Mouse (Mus musculus): ENCODE data around the gene 1500011B03Rik. TPM values are rescaled to one million over a fixed set of nuclear protein-coding genes. Genes with fewer than 3 reads are reported as not detected.

Gene 1500011B03Rik
- total and polyA plus RNA-seq, 2 experiments from 2014 or later: 31.3 to 37.2 TPM

- DNase-seq (ENCODE audit: low spot score) (no peak), ATAC-seq (ENCODE audit: insufficient read depth, low read depth) (no peak)
- H3K36me3 ChIP-seq (replicated peaks; ENCODE audit: control insufficient read depth, insufficient read depth, low read length): peaks cover 19% of the 10 kb centered on the region
- H3K27ac ChIP-seq (ENCODE audit: low read depth): no peak overlapping the region
- no peaks in the 10 kb centered on the region for H3K9me3 ChIP-seq (replicated peaks; ENCODE audit: control insufficient read depth, low read length)
- 64% methylated on average over 9 of the region's 9 CpGs for WGBS
- TF ChIP-seq CTCF (IDR thresholded peaks at IDR 0.05; ENCODE audit: low read depth): no peak
- no peak for TF ChIP-seq EP300 (IDR thresholded peaks at IDR 0.05; ENCODE audit: low read depth)
- no peak overlapping the region for H3K4me3 ChIP-seq (ENCODE audit: low read depth, low read length)
- no peak overlapping the region for H3K4me2 ChIP-seq (ENCODE audit: low read depth, low read length)
- no peaks in the 10 kb centered on the region for H3K27me3 ChIP-seq (ENCODE audit: control insufficient read depth, insufficient read depth, low read length)
- H3K4me1 ChIP-seq (ENCODE audit: control insufficient read depth, insufficient read depth): peaks cover 23% of the 10 kb centered on the region
- no peak overlapping the region for H3K9ac ChIP-seq (replicated peaks; ENCODE audit: low read depth, low read length)
Measured at GRCm38 (mm10) chr5:114782991-114783390, 40.3 kb downstream of the 1500011B03Rik start.

DNA sequence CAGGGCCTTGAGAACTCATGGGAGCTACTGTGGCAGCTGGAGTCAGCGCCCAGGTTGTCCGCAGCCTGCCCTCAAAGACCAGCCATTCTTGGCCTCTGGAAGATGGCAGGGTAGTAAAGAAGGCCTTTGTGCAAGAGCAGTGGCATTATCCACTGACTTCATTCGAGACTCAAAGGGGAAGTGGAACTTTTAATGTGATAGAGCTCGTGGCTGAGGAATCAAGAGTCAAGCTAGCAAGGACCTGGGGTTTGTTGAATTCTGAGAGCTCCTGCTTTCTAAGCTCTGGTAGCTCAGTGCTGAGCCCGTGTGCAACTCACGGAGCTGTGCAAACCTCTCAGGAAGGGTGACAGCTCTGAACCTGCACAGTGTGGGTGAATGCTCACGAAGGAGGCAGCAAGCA, 42.4 kb downstream of the 1500011B03Rik start:
- Histone ChIP-seq H3K4me1 (ENCODE audit: control insufficient read depth, insufficient read depth) (peaks cover 30% of the 10 kb centered on the region), H3K9ac (replicated peaks; ENCODE audit: low read depth, low read length) (no peak overlapping the region), H3K27me3 (ENCODE audit: control insufficient read depth, insufficient read depth, low read length) (no peaks in the 10 kb centered on the region), H3K9me3 (replicated peaks; ENCODE audit: control insufficient read depth, low read length) (no peaks in the 10 kb centered on the region), H3K36me3 (replicated peaks; ENCODE audit: control insufficient read depth, insufficient read depth, low read length) (0 out of 2 replicates have a peak, but pooled peaks cover under 1% of the 10 kb centered on the region), H3K4me2 (ENCODE audit: low read depth, low read length) (no peak overlapping the region), H3K4me3 (ENCODE audit: low read depth, low read length) (no peak overlapping the region), H3K27ac (ENCODE audit: low read depth) (no peak overlapping the region)
- TF ChIP-seq CTCF (IDR thresholded peaks at IDR 0.05; ENCODE audit: low read depth): no peak
- TF ChIP-seq EP300 (IDR thresholded peaks at IDR 0.05; ENCODE audit: low read depth): no peak
- ATAC-seq (ENCODE audit: insufficient read depth, low read depth) (no peak), DNase-seq (ENCODE audit: low spot score) (no peak)
- WGBS: 82% methylated on average over 7 of the region's 7 CpGs

DNA sequence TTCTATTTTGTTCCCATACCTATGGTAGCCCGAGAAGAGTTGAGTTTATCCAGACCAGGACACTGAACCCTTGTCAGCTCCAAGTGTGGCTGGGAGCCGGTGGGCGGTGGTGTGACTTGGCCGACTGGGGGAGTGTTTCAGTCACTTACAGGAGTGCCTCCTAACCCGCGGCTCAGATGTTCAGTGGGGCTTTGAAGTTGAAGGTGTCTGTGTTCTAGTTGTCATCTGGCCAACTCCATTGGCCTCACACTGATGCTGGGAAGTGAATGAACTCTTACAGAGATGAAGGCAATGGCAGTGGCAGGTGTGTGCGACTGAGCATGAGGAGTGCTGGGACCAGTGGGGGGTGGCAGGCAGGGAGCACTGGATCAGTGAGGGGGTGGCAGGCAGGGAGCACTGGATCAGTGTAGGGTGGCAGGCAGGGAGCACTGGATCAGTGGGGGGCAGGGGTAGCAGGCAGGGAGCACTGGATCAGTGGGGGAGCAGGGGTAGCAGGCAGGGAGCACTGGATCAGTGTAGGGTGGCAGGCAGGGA, 43.2 kb downstream of the 1500011B03Rik start:
- H3K9me3 ChIP-seq (replicated peaks; ENCODE audit: control insufficient read depth, low read length): no peaks in the 10 kb centered on the region
- H3K27ac ChIP-seq (ENCODE audit: low read depth): no peak overlapping the region
- no peak overlapping the region for H3K9ac ChIP-seq (replicated peaks; ENCODE audit: low read depth, low read length)
- H3K4me3 ChIP-seq (ENCODE audit: low read depth, low read length): no peak overlapping the region
- TF ChIP-seq CTCF (IDR thresholded peaks at IDR 0.05; ENCODE audit: low read depth) (no peak), EP300 (IDR thresholded peaks at IDR 0.05; ENCODE audit: low read depth) (no peak)
- ATAC-seq (ENCODE audit: insufficient read depth, low read depth) (no peak), DNase-seq (ENCODE audit: low spot score) (no peak)
- no peaks in the 10 kb centered on the region for H3K36me3 ChIP-seq (replicated peaks; ENCODE audit: control insufficient read depth, insufficient read depth, low read length)
- no peaks in the 10 kb centered on the region for H3K27me3 ChIP-seq (ENCODE audit: control insufficient read depth, insufficient read depth, low read length)
- no peak overlapping the region for H3K4me2 ChIP-seq (ENCODE audit: low read depth, low read length)
- WGBS: 43% methylated on average over 7 of the region's 7 CpGs
- H3K4me1 ChIP-seq (ENCODE audit: control insufficient read depth, insufficient read depth): peaks cover 31% of the 10 kb centered on the region

- H3K4me3 ChIP-seq (ENCODE audit: low read depth, low read length): no peak overlapping the region; the same call in 1 of the 2 replicates
- ATAC-seq (ENCODE audit: insufficient read depth, low read depth) (no peak), DNase-seq (ENCODE audit: low spot score) (no peak)
- H3K4me2 ChIP-seq (ENCODE audit: low read depth, low read length): peak overlapping the region; percentile 89
- WGBS: 78% methylated on average over 7 of the region's 7 CpGs
- H3K9ac ChIP-seq (replicated peaks; ENCODE audit: low read depth, low read length): no peak overlapping the region
- H3K9me3 ChIP-seq (replicated peaks; ENCODE audit: control insufficient read depth, low read length): no peaks in the 10 kb centered on the region
- no peaks in the 10 kb centered on the region for H3K36me3 ChIP-seq (replicated peaks; ENCODE audit: control insufficient read depth, insufficient read depth, low read length)
- TF ChIP-seq EP300 (IDR thresholded peaks at IDR 0.05; ENCODE audit: low read depth): no peak
- no peak for TF ChIP-seq CTCF (IDR thresholded peaks at IDR 0.05; ENCODE audit: low read depth)
- peaks cover 24% of the 10 kb centered on the region for H3K4me1 ChIP-seq (ENCODE audit: control insufficient read depth, insufficient read depth)
- no peak overlapping the region for H3K27ac ChIP-seq (ENCODE audit: low read depth)
- H3K27me3 ChIP-seq (ENCODE audit: control insufficient read depth, insufficient read depth, low read length): no peaks in the 10 kb centered on the region
Measured at GRCm38 (mm10) chr5:114776174-114776573, 47.1 kb downstream of the 1500011B03Rik start.

- no peak for TF ChIP-seq CTCF (IDR thresholded peaks at IDR 0.05; ENCODE audit: low read depth)
- no peak for TF ChIP-seq EP300 (IDR thresholded peaks at IDR 0.05; ENCODE audit: low read depth)
- Histone ChIP-seq H3K36me3 (replicated peaks; ENCODE audit: control insufficient read depth, insufficient read depth, low read length) (no peaks in the 10 kb centered on the region), H3K9me3 (replicated peaks; ENCODE audit: control insufficient read depth, low read length) (no peaks in the 10 kb centered on the region), H3K27ac (ENCODE audit: low read depth) (peak within 1 kb of the TSS; percentile 92), H3K4me2 (ENCODE audit: low read depth, low read length) (peak within 1 kb of the TSS; percentile 89), H3K4me3 (ENCODE audit: low read depth, low read length) (peak within 1 kb of the TSS; percentile 98), H3K27me3 (ENCODE audit: control insufficient read depth, insufficient read depth, low read length) (no peaks in the 10 kb centered on the region), H3K9ac (replicated peaks; ENCODE audit: low read depth, low read length) (peak within 1 kb of the TSS; percentile 95), H3K4me1 (ENCODE audit: control insufficient read depth, insufficient read depth) (peaks cover 26% of the 10 kb centered on the region)
- no peak; the same call in 1 of the 2 replicates for ATAC-seq (ENCODE audit: insufficient read depth, low read depth)
- under 1% methylated on average over 57 of the region's 63 CpGs for WGBS
- no peak for DNase-seq (ENCODE audit: low spot score)
Measured at GRCm38 (mm10) chr5:114775056-114775979, 48.0 kb downstream of the 1500011B03Rik start, which contains the start of gene Git2. Git2 (minus strand) TSS chr5:114775517.

Measured in heart, postnatal 0 days (tissue).